Mouse (Mus musculus) urinary bladder, adult 2 months (tissue): ENCODE data around the gene Cyp4f18. TPM values are rescaled to one million over a fixed set of nuclear protein-coding genes. Genes with fewer than 3 reads are reported as not detected.
"Not testable (repeated sequence)": the region's sequence is repeated elsewhere in the genome, so short reads cannot be mapped to it uniquely, and the experiment has no call there.

Experiments
- DNase-seq: peaks from one replicate; pipeline ENCODE4 v3.0.0; 2022; ENCODE audit warnings: low spot score
- polyA plus RNA-seq: library from polyadenylated mRNA; depleted of rRNA; stranded (reverse); fragments of >200 nt; gene quantifications from 2 replicates; pipeline ENCODE4 v1.2.3, GENCODE M21; 2012

Cyp4f18 gene
- polyA plus RNA-seq, 1 experiment, result 3.6 TPM

- no peak for DNase-seq
Observed at GRCm38 (mm10) chr8:71981032-71981431, 28.4 kb downstream of the Cyp4f18 start.

GRCm38 (mm10) chr8:71974211-71974610 is 35.2 kb downstream of the Cyp4f18 start:
- DNase-seq, result no peak

- no peak for DNase-seq
Observed at GRCm38 (mm10) chr8:71971945-71972344, 37.5 kb downstream of the Cyp4f18 start.

GRCm38 (mm10) chr8:71968636-71969035 is 40.8 kb downstream of the Cyp4f18 start:
- no peak for DNase-seq

GRCm38 (mm10) chr8:71968100-71968499 is 41.3 kb downstream of the Cyp4f18 start:
- DNase-seq, result no peak

- no peak for DNase-seq
Observed at GRCm38 (mm10) chr8:71967261-71967660, 42.2 kb downstream of the Cyp4f18 start.

- no peak for DNase-seq
Observed at GRCm38 (mm10) chr8:71966411-71966810, 43.0 kb downstream of the Cyp4f18 start.

- no peak for DNase-seq
Observed at GRCm38 (mm10) chr8:71965166-71965565, 44.3 kb downstream of the Cyp4f18 start.

- no peak for DNase-seq
Observed at GRCm38 (mm10) chr8:71964051-71964450, 45.4 kb downstream of the Cyp4f18 start.

GRCm38 (mm10) chr8:71961796-71962195 is 47.6 kb downstream of the Cyp4f18 start:
- DNase-seq, result no peak

GRCm38 (mm10) chr8:71960483-71960882 is 48.9 kb downstream of the Cyp4f18 start:
- DNase-seq, result no peak

GRCm38 (mm10) chr8:71954666-71955065 is 54.8 kb downstream of the Cyp4f18 start:
- no peak for DNase-seq

- not testable (repeated sequence) for DNase-seq
Observed at GRCm38 (mm10) chr8:71952961-71953700, 56.3 kb downstream of the Cyp4f18 start.

GRCm38 (mm10) chr8:71952489-71952888 is 56.9 kb downstream of the Cyp4f18 start:
- DNase-seq, result no peak

GRCm38 (mm10) chr8:71951436-71952161 is 57.8 kb downstream of the Cyp4f18 start:
- DNase-seq, result no peak

- DNase-seq, result peak; percentile 97
Observed at GRCm38 (mm10) chr8:71950482-71951221, 58.8 kb downstream of the Cyp4f18 start, which contains the start of gene Zfp961. TSS of gene Zfp961 (plus strand) at chr8:71951038.

GRCm38 (mm10) chr8:71948624-71949023 is 60.8 kb downstream of the Cyp4f18 start:
- no peak for DNase-seq

- no peak for DNase-seq
Observed at GRCm38 (mm10) chr8:71941776-71942175, 67.7 kb downstream of the Cyp4f18 start.

GRCm38 (mm10) chr8:71940293-71941208 is 68.9 kb downstream of the Cyp4f18 start:
- DNase-seq, result no peak
